Mouse (Mus musculus) lung, postnatal 0 days (tissue): ENCODE measurements at regions not wholly inside any gene's neighbourhood (a gene's known extent, or its start where the extent isn't known, plus 50 kb on each side); places are given as distances from the start of the nearest gene placed in this dataset.
A peak's percentile ranks its signal among the peaks of the same experiment; 100 is the strongest.

Experiments
- ATAC-seq: fragments of 200-750 bp; cut with Nextera tagmentation; 2 replicates; pipeline ENCODE4 v1.8.0; 2017; ENCODE audit warnings: moderate library complexity
- DNase-seq: peaks from one replicate; pipeline ENCODE4 v3.0.0-alpha.2; 2016; ENCODE audit warnings: low spot score
- H3K27ac ChIP-seq: fragments of 300-500 bp; sonication (generic); 2 replicates; pipeline ENCODE4 v1.5.1; 2014; ENCODE audit warnings: antibody characterized with exemption, mild to moderate bottlenecking, low read length, mixed read lengths
- H3K27me3 ChIP-seq: fragments of 300-500 bp; sonication (generic); replicated peaks from 2 replicates; pipeline ENCODE4 v1.6.1; 2014; ENCODE audit warnings: low read length, mixed read lengths; ENCODE audit not compliant: insufficient read depth
- H3K36me3 ChIP-seq: fragments of 300-500 bp; sonication (generic); 2 replicates; pipeline ENCODE4 v1.6.1; 2014; ENCODE audit warnings: low read length, mixed read lengths; ENCODE audit not compliant: insufficient read depth
- H3K4me1 ChIP-seq: fragments of 300-500 bp; sonication (generic); 2 replicates; pipeline ENCODE4 v1.6.1; 2014; ENCODE audit warnings: antibody characterized with exemption, low read depth, low read length, mixed read lengths; ENCODE audit not compliant: insufficient read depth
- H3K4me2 ChIP-seq: fragments of 300-500 bp; sonication (generic); replicated peaks from 2 replicates; pipeline ENCODE4 v1.6.1; 2014; ENCODE audit warnings: low read depth, mild to moderate bottlenecking, low read length, moderate library complexity, mixed read lengths
- H3K4me3 ChIP-seq: fragments of 300-500 bp; sonication (generic); 2 replicates; pipeline ENCODE4 v1.5.1; 2014; ENCODE audit warnings: low read depth, low read length
- H3K9ac ChIP-seq: fragments of 300-500 bp; sonication (generic); replicated peaks from 2 replicates; pipeline ENCODE4 v1.6.1; 2014; ENCODE audit warnings: low read depth, mild to moderate bottlenecking
- H3K9me3 ChIP-seq: fragments of 300-500 bp; sonication (generic); 2 replicates; pipeline ENCODE4 v1.6.1; 2016; ENCODE audit warnings: low read length, mixed read lengths
- CTCF ChIP-seq: IDR thresholded peaks from 2 replicates; pipeline ENCODE4 v1.5.1; 2016; ENCODE audit warnings: antibody characterized with exemption, mild to moderate bottlenecking
- EP300 ChIP-seq: IDR thresholded peaks from 2 replicates; pipeline ENCODE4 v1.6.1; 2016; ENCODE audit warnings: antibody characterized with exemption, mild to moderate bottlenecking, control low read depth
- WGBS: fragments of 180-500 bp; shearing (Covaris S2); extraction: QIAGEN DNeasy Blood & Tissue Kit; methylation state at CpG from one replicate; pipeline ENCODE4 v1.1.7; 2014; 5-methylcytosine and 5-hydroxymethylcytosine counted together

DNA sequence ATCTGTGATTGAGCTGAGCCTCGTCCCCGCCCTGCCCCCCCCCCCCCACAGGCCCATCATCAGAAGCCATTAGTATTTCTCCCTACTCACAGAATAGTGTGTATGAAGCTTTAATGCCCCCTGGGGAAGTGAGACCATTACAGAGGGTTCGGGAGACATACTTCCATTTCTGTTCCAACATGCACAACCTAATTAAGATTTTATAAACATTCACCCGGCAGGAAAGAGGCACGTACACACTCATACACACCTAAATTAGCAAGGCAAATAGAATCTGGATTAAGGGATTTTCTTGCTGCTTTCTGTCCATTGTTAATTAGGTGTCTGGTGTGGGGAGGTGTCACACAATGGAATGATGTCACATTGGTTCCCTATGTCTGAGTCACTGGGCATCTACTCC, 202.8 kb upstream of the Rpl38 start:
- H3K27ac ChIP-seq = no peak overlapping the region
- no peak overlapping the region for H3K4me2 ChIP-seq
- H3K9ac ChIP-seq = no peak overlapping the region
- H3K4me1 ChIP-seq = peaks cover 11% of the 10 kb centered on the region; the same call in 1 of the 2 replicates
- no peaks in the 10 kb centered on the region for H3K9me3 ChIP-seq
- no peak overlapping the region for H3K4me3 ChIP-seq
- TF ChIP-seq CTCF (no peak), EP300 (no peak)
- 41% methylated on average over 5 of the region's 5 CpGs for WGBS
- H3K36me3 ChIP-seq = no peaks in the 10 kb centered on the region
- DNase-seq (no peak), ATAC-seq (no peak)
- H3K27me3 ChIP-seq = no peaks in the 10 kb centered on the region

DNA sequence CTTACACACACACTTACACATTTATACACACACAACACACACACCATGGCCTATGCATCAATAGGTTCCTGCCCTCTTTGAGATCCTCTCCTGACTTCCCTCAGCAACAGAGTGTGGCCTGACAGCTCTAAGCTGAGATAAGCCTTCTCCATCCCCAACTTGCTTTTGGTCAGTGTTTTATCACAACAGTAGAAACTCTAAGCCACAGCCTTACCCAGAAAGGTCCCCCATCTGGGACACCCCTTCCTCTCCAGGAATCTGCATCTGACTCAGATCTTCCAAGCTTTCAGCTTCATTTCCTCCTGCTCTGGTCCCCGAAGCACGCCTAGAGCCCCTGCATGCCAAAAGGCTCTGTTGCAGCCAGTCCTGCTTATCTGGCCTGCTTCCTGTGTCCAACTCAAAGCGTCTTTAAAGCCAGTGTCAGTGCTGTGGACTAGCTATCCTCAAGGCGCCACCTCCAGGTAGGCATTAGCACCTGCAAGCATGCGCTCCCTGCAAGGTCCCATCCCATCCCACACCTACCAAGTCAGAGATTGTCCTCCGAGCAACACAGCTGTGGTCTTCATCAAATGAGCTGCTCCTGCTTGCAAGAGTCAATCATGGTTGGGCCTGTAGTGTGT, 205.5 kb upstream of the Rpl38 start:
- no peaks in the 10 kb centered on the region for H3K27me3 ChIP-seq
- WGBS = 21% methylated on average over 6 of the region's 6 CpGs
- H3K4me2 ChIP-seq = no peak overlapping the region
- no peaks in the 10 kb centered on the region for H3K36me3 ChIP-seq
- H3K4me3 ChIP-seq = no peak overlapping the region
- H3K9ac ChIP-seq = no peak overlapping the region
- H3K4me1 ChIP-seq = peaks cover 6% of the 10 kb centered on the region; the same call in 1 of the 2 replicates
- ATAC-seq (peak; percentile 60), DNase-seq (peak; percentile 64)
- peak; percentile 85 for TF ChIP-seq CTCF
- no peak for TF ChIP-seq EP300
- H3K27ac ChIP-seq = no peak overlapping the region
- H3K9me3 ChIP-seq = no peaks in the 10 kb centered on the region

DNA sequence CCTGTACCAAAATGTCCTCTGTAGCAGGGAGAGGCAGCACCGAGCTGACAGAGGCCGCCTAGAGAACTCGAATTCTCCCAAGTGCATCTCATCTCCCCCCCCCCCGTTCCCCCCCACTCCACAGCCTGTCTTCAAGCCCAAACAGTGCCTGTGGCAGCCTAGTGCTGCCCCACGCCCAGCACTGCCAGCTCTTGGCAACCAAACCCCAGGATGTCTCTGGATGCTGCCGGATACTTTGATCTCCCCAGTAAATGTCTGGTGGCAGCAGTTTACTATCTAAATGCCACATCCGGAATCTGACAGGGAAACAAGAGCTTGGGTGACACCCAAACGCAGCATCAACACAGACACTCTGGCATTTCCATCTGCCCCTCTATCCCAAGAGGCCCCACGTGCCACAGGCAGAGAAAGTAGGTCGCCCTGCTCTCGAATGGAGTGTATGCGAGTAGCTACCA, 213.4 kb upstream of the Rpl38 start:
- Histone ChIP-seq H3K4me2 (no peak overlapping the region), H3K36me3 (no peaks in the 10 kb centered on the region), H3K9me3 (no peaks in the 10 kb centered on the region), H3K9ac (no peak overlapping the region), H3K4me1 (no peaks in the 10 kb centered on the region), H3K27ac (no peak overlapping the region), H3K27me3 (no peaks in the 10 kb centered on the region), H3K4me3 (no peak overlapping the region)
- DNase-seq = no peak
- ATAC-seq = peak; percentile 30
- TF ChIP-seq EP300 = no peak
- no peak for TF ChIP-seq CTCF
- 43% methylated on average over 12 of the region's 12 CpGs for WGBS

DNA sequence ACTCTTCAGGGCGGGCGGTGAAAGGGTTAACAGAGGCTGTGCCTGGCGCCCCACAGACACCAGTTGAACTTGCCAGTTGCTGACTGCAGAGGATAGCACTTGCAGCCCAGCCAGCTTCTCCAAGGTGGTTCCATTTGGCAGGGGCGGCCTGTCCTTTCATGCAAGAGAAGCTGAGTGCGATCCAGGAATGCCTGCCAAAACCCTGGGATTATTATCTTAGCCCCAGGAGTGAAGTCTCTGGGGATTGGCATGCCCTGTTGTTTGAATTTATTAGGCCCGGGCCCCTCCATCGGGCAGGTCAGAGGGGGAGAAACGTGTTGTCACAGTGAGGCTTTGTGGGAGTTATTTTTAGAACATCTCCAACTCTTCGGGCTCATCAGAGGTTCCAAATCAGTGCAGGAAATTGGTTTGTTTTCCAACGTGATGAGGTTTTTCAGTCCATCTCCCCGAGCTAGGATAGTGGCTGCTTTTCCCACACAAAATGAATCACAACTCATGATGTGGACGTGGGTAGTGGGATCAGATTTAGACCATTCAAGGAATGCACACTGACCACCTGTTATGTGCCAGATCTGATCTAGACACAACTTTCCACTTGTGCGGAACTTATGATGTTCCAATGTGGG, 219.4 kb upstream of the Rpl38 start:
- TF ChIP-seq CTCF (no peak), EP300 (no peak)
- 34% methylated on average over 13 of the region's 13 CpGs for whole genome bisulfite sequencing
- Histone ChIP-seq H3K27ac (no peak overlapping the region), H3K4me2 (no peak overlapping the region), H3K9me3 (no peaks in the 10 kb centered on the region), H3K27me3 (no peaks in the 10 kb centered on the region), H3K9ac (no peak overlapping the region), H3K4me3 (no peak overlapping the region), H3K36me3 (no peaks in the 10 kb centered on the region), H3K4me1 (no peaks in the 10 kb centered on the region; the same call in 1 of the 2 replicates)
- DNase-seq = no peak
- no peak for ATAC-seq

DNA sequence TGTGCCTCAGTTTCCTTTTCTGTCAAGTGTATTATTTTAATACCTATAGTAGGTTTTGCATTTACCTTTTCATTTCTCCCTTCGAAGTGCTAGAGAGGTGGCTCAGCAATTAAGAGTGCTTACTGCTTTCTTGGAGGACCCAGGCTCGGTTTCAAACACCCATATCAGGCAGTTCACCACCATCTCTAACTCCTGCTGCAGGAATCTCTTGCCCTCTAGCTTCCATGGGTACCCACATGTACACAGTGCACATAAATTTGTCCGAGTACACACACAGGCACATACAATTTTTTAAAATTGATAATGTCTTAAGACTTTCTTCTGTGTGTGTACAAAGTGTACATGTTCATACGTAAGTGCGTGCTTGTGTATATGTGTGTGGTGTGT, 220.9 kb upstream of the Rpl38 start:
- Histone ChIP-seq H3K27ac (no peak overlapping the region), H3K9ac (no peak overlapping the region), H3K4me1 (no peaks in the 10 kb centered on the region; the same call in 1 of the 2 replicates), H3K27me3 (no peaks in the 10 kb centered on the region), H3K4me3 (no peak overlapping the region), H3K36me3 (no peaks in the 10 kb centered on the region), H3K9me3 (no peaks in the 10 kb centered on the region), H3K4me2 (0 out of 2 replicates have a peak overlapping the region, but pooled peaks have one; percentile 48)
- ATAC-seq = no peak
- WGBS = 81% methylated on average over 5 of the region's 5 CpGs
- DNase-seq = no peak
- TF ChIP-seq CTCF (no peak), EP300 (no peak)

DNA sequence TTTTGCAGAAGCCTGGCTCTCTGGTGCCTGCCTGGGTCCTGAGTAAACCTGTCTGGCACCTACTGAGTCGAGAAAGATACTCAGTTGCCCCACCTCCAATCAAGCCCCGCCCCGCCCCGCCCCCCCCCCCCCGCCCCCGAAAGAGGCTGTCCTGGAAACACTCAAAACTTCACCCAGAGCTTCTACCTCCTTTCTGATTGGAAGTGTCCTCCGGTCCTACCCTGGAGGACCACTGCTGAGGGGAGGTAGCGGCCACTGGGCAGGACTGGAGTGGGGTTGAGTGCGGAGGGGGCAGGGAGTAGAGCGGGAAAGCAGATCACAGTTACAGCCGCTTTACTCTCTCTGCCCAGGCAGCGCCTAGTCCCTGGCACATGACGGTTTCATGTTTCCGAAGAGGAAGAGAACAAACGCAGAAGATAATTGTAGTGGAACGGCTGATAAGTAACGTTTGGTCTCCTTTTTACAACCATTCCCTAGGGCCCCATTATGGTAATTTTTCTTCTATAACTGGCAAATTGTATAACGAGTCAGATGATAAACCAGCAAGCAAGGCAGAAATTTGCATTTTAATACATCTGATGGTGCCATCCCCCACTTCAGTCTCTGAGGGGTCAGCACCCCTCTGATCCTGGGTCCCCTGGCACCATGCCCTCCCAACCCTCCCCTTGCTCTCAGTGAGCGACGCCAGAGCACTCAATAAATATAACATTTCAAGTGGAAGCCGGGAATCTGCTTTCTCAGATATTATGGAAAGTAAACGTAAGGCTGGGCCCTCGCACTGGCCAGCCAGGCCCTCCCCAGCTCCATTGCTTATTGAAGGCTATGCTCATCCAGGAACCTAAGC, 221.5 kb upstream of the Rpl38 start:
- Histone ChIP-seq H3K4me1 (no peaks in the 10 kb centered on the region; the same call in 1 of the 2 replicates), H3K4me2 (peak overlapping the region; percentile 48), H3K4me3 (peak overlapping the region; percentile 16; the same call in 1 of the 2 replicates), H3K27me3 (no peaks in the 10 kb centered on the region), H3K36me3 (no peaks in the 10 kb centered on the region), H3K9me3 (no peaks in the 10 kb centered on the region), H3K9ac (no peak overlapping the region), H3K27ac (no peak overlapping the region)
- peak; percentile 89 for ATAC-seq
- peak; percentile 73 for DNase-seq
- TF ChIP-seq CTCF (no peak), EP300 (no peak)
- WGBS = 6% methylated on average over 19 of the region's 23 CpGs
